In genomic region chr11:3205207-3205606, GRCm38 (mm10) we compare ENCODE assay signal across 20 mouse cellular contexts.
"Had no signal": no experiment of that assay in that cellular context is flagged by ENCODE, and none has a peak within 500 bp of the region (broad histone marks: within the 10 kb centered on the region; RNA-seq: fewer than 3 reads in every experiment).

No protein-coding gene starts in this region.

- H3K9me3 ChIP-seq: limb, embryonic 10.5 days; limb, embryonic 13.5 days; neural tube, embryonic 12.5 days; neural tube, embryonic 15.5 days had no signal

- H3K27me3 ChIP-seq: limb, embryonic 13.5 days; neural tube, embryonic 12.5 days; neural tube, embryonic 15.5 days had no signal

- DNase-seq: kidney, adult 2 months; kidney, postnatal 25 days; layer of hippocampus, adult 9-11 months; lung, adult 2 months; lung, postnatal 14 days; midbrain, embryonic 14.5 days; right cerebral cortex, adult 18-20 months; right cerebral cortex, postnatal 14 days; right cerebral cortex, postnatal 4 days; thymus, adult 2 months; thymus, postnatal 14 days; thymus, postnatal 4 days had no signal

- H3K9ac ChIP-seq: limb, embryonic 13.5 days; neural tube, embryonic 12.5 days; neural tube, embryonic 15.5 days had no signal

- H3K27ac ChIP-seq: kidney, postnatal 0 days; layer of hippocampus, adult 2 months; limb, embryonic 10.5 days; limb, embryonic 13.5 days; macrophage; neural tube, embryonic 12.5 days; neural tube, embryonic 15.5 days; stomach, postnatal 0 days had no signal

- H3K4me3 ChIP-seq: layer of hippocampus, adult 2 months; limb, embryonic 10.5 days; limb, embryonic 13.5 days; neural tube, embryonic 12.5 days; neural tube, embryonic 15.5 days had no signal

- H3K4me2 ChIP-seq: limb, embryonic 13.5 days; neural tube, embryonic 12.5 days; neural tube, embryonic 15.5 days had no signal

- H3K4me1 ChIP-seq: limb, embryonic 10.5 days; neural tube, embryonic 12.5 days had no signal
